Mouse (Mus musculus) adrenal gland, postnatal 14 days (tissue): ENCODE measurements at regions not wholly inside any gene's neighbourhood (a gene's known extent, or its start where the extent isn't known, plus 50 kb on each side); places are given as distances from the start of the nearest gene placed in this dataset.

Source experiments
- DNase-seq: peaks from one replicate; pipeline ENCODE4 v3.0.0; 2021; ENCODE audit warnings: mixed read lengths

GRCm38 (mm10) chr7:138006971-138007370, 390.6 kb downstream of the Tcerg1l start:
- peak; percentile 48 for DNase-seq

GRCm38 (mm10) chr7:138008601-138009000, 388.9 kb downstream of the Tcerg1l start:
- no peak for DNase-seq

- DNase-seq, result peak; percentile 32
Measured at GRCm38 (mm10) chr7:138024021-138024420, 373.5 kb downstream of the Tcerg1l start.

GRCm38 (mm10) chr7:138051696-138052095, 345.8 kb downstream of the Tcerg1l start:
- no peak for DNase-seq

- peak; percentile 84 for DNase-seq
Measured at GRCm38 (mm10) chr7:138054756-138055155, 342.8 kb downstream of the Tcerg1l start.

- DNase-seq, result peak; percentile 59
Measured at GRCm38 (mm10) chr7:138061116-138061515, 336.4 kb downstream of the Tcerg1l start.

- DNase-seq, result peak; percentile 37
Measured at GRCm38 (mm10) chr7:138066921-138067320, 330.6 kb downstream of the Tcerg1l start.

GRCm38 (mm10) chr7:138075231-138075630, 322.3 kb downstream of the Tcerg1l start:
- no peak for DNase-seq

- DNase-seq, result peak; percentile 96
Measured at GRCm38 (mm10) chr7:138083980-138084379, 313.6 kb downstream of the Tcerg1l start.

- no peak for DNase-seq
Measured at GRCm38 (mm10) chr7:138107471-138108210, 289.9 kb downstream of the Tcerg1l start.

- DNase-seq, result peak; percentile 12
Measured at GRCm38 (mm10) chr7:138121497-138121896, 276.0 kb downstream of the Tcerg1l start.

- no peak for DNase-seq
Measured at GRCm38 (mm10) chr7:138129701-138130100, 267.8 kb downstream of the Tcerg1l start.

GRCm38 (mm10) chr7:138133427-138133826, 264.1 kb downstream of the Tcerg1l start:
- no peak for DNase-seq

GRCm38 (mm10) chr7:138137934-138138333, 259.6 kb downstream of the Tcerg1l start:
- DNase-seq, result no peak

GRCm38 (mm10) chr7:138139766-138140165, 257.8 kb downstream of the Tcerg1l start:
- no peak for DNase-seq

GRCm38 (mm10) chr7:138149496-138149895, 248.0 kb downstream of the Tcerg1l start:
- no peak for DNase-seq

GRCm38 (mm10) chr7:138153455-138154167, 243.9 kb downstream of the Tcerg1l start:
- DNase-seq, result no peak
